Mouse (Mus musculus): ENCODE measurements at regions not wholly inside any gene's neighbourhood (a gene's known extent, or its start where the extent isn't known, plus 50 kb on each side); places are given as distances from the start of the nearest gene placed in this dataset.

- TF ChIP-seq CTCF (IDR thresholded peaks at IDR 0.05; ENCODE audit: low read depth, low read length), result no peak
- no peak for TF ChIP-seq POLR2A (IDR thresholded peaks at IDR 0.05; ENCODE audit: borderline replicate concordance, low read depth, low read length)
Observed at GRCm38 (mm10) chr8:31008309-31008708, 2420.2 kb upstream of the 5930422O12Rik start.
